Mouse (Mus musculus) kidney, adult 2 months (tissue): ENCODE data around the gene Aggf1. TPM values are rescaled to one million over a fixed set of nuclear protein-coding genes. Genes with fewer than 3 reads are reported as not detected.

Experiments used
- DNase-seq: peaks from one replicate; pipeline ENCODE4 v3.0.0; 2021
- H3K27ac ChIP-seq: fragments of 200-500 bp; 2 replicates; pipeline ENCODE4 v1.5.1; 2012; ENCODE audit warnings: low read depth, low read length, control low read depth, inconsistent platforms; ENCODE audit not compliant: insufficient read depth
- H3K27me3 ChIP-seq: fragments of 200-500 bp; replicated peaks from 2 replicates; pipeline ENCODE4 v1.6.1; 2012; ENCODE audit warnings: mild to moderate bottlenecking, moderate library complexity, low read length, inconsistent platforms; ENCODE audit not compliant: control insufficient read depth, insufficient read depth
- H3K36me3 ChIP-seq: fragments of 200-500 bp; 2 replicates; pipeline ENCODE4 v1.6.1; 2012; ENCODE audit warnings: mild to moderate bottlenecking, moderate library complexity, low read length, inconsistent platforms; ENCODE audit not compliant: control insufficient read depth, insufficient read depth
- H3K4me1 ChIP-seq: fragments of 200-500 bp; 2 replicates; pipeline ENCODE4 v1.6.1; 2011; ENCODE audit warnings: low read length; ENCODE audit not compliant: control insufficient read depth, insufficient read depth
- H3K4me3 ChIP-seq: fragments of 200-500 bp; 2 replicates; pipeline ENCODE4 v1.5.1; 2011; ENCODE audit warnings: mild to moderate bottlenecking, low read depth, low read length, control low read depth; ENCODE audit not compliant: insufficient read depth
- CTCF ChIP-seq: fragments of 200-500 bp; conservative IDR thresholded peaks from 2 replicates; pipeline ENCODE4 v1.5.1; 2011; ENCODE audit warnings: low read depth, mild to moderate bottlenecking, control low read depth, low read length, moderate library complexity, mixed read lengths; ENCODE audit not compliant: insufficient read depth, insufficient read length
- POLR2A ChIP-seq: fragments of 200-500 bp; IDR thresholded peaks from one replicate; pipeline ENCODE4 v1.6.1; 2011; ENCODE audit warnings: low read depth, low read length, control low read depth
- WGBS: fragments of 180-500 bp; shearing (Covaris S2); methylation state at CpG from one replicate; pipeline ENCODE4 v1.1.7; 2018; 5-methylcytosine and 5-hydroxymethylcytosine counted together
- polyA plus RNA-seq: library from polyadenylated mRNA; depleted of rRNA; stranded (reverse); fragments of >200 nt; gene quantifications from 2 replicates; pipeline ENCODE4 v1.2.3, GENCODE M21; 2012

Aggf1 gene
- polyA plus RNA-seq, 1 experiment, result 15.4 TPM

- TF ChIP-seq POLR2A (no peak), CTCF (no peak)
- no peaks in the 10 kb centered on the region for H3K36me3 ChIP-seq
- no peak for DNase-seq
- no peak overlapping the region for H3K4me3 ChIP-seq
- 77% methylated on average over 11 of the region's 11 CpGs for WGBS
- no peaks in the 10 kb centered on the region for H3K27me3 ChIP-seq
- peaks cover 14% of the 10 kb centered on the region for H3K4me1 ChIP-seq
- no peak overlapping the region for H3K27ac ChIP-seq
Measured at GRCm38 (mm10) chr13:95332086-95332899, 42.9 kb downstream of the Aggf1 start.

DNA sequence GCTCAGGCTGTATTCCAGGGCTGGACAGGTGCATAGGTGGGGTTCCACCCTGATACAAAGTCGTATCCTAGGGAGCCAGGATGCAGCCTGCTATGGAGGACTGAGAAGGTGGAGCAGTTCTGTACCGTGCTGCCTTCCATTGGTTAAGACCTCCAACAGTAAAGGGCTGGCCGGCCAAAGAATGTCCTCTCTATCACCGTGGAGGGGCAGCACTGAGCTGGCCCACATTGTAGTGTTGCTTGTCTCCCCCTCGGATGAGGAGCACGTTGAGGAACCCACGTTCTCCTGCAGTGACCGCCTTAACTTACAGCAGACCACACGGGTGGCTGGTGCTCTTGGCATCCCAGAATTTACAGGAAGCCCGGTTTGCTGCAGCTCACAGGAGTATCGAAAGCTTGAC lies 44.6 kb downstream of the Aggf1 start:
- Histone ChIP-seq H3K4me3 (no peak overlapping the region), H3K36me3 (no peaks in the 10 kb centered on the region), H3K27ac (no peak overlapping the region), H3K27me3 (no peaks in the 10 kb centered on the region), H3K4me1 (peaks cover 24% of the 10 kb centered on the region)
- 53% methylated on average over 11 of the region's 11 CpGs for WGBS
- TF ChIP-seq POLR2A (no peak), CTCF (no peak)
- no peak for DNase-seq

GRCm38 (mm10) chr13:95328767-95329166 lies 46.4 kb downstream of the Aggf1 start:
- H3K27ac ChIP-seq, result no peak overlapping the region
- no peaks in the 10 kb centered on the region for H3K36me3 ChIP-seq
- H3K4me1 ChIP-seq, result peaks cover 24% of the 10 kb centered on the region
- H3K27me3 ChIP-seq, result no peaks in the 10 kb centered on the region
- DNase-seq, result peak; percentile 46
- WGBS, result 47% methylated on average over 11 of the region's 11 CpGs
- TF ChIP-seq CTCF (no peak), POLR2A (no peak)
- no peak overlapping the region for H3K4me3 ChIP-seq

GRCm38 (mm10) chr13:95327345-95327741 lies 47.8 kb downstream of the Aggf1 start:
- peak overlapping the region; percentile 39 for H3K4me3 ChIP-seq
- WGBS, result 6% methylated on average over 5 of the region's 5 CpGs
- peaks cover 26% of the 10 kb centered on the region for H3K4me1 ChIP-seq
- H3K27ac ChIP-seq, result peak overlapping the region; percentile 87
- DNase-seq, result peak; percentile 63
- no peaks in the 10 kb centered on the region for H3K36me3 ChIP-seq
- TF ChIP-seq POLR2A (no peak), CTCF (no peak)
- H3K27me3 ChIP-seq, result no peaks in the 10 kb centered on the region

- Histone ChIP-seq H3K4me3 (peak overlapping the region; percentile 39), H3K27ac (peak overlapping the region; percentile 87), H3K4me1 (peaks cover 26% of the 10 kb centered on the region), H3K27me3 (no peaks in the 10 kb centered on the region), H3K36me3 (no peaks in the 10 kb centered on the region)
- TF ChIP-seq POLR2A, result no peak
- TF ChIP-seq CTCF, result no peak
- 8% methylated on average over 21 of the region's 21 CpGs for WGBS
- peak; percentile 49 for DNase-seq
Measured at GRCm38 (mm10) chr13:95326611-95327344, 48.4 kb downstream of the Aggf1 start.

DNA sequence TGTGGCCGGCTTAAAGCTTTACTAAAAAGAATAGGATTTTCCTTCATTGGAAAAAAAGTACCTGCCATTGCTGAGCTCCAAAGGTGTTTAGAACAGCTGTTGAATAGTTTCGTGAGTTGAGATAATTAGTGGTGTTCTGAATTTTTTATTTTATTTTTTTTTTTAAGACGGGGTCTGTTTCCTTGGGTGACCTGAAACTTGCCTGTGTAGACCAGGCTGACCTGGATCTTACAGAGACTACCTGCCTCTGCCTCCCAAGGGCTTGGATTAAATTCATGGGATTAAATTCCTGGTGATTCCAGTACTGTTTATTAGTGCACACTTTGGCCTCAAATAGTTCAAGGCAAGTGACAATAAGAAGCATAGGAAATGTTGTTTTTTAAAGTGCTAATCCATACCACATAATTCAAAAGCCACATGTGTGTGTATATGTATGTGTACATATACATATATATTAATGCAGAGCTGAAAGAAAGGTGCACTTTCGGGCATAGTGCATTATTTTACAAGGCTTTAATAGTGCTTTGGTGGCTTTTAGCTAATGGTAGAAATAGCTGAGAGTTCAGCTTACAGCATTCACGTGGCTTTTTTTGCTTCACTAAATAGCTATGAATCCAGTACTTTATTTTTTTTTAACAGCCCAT lies 49.1 kb downstream of the Aggf1 start:
- H3K36me3 ChIP-seq, result no peaks in the 10 kb centered on the region
- DNase-seq, result no peak
- peaks cover 33% of the 10 kb centered on the region for H3K4me1 ChIP-seq
- peak overlapping the region; percentile 79 for H3K27ac ChIP-seq
- 4% methylated on average over 5 of the region's 5 CpGs for WGBS
- TF ChIP-seq POLR2A, result no peak
- no peak for TF ChIP-seq CTCF
- no peaks in the 10 kb centered on the region for H3K27me3 ChIP-seq
- peak overlapping the region; percentile 93 for H3K4me3 ChIP-seq
